Mouse (Mus musculus): Measurements from ENCODE around the gene Kif1c. TPM values are rescaled to one million over a fixed set of nuclear protein-coding genes. Genes with fewer than 3 reads are reported as not detected.

Kif1c gene
- polyA plus RNA-seq, 1 experiment from 2014 or later, result 4.6 TPM

GRCm38 (mm10) chr11:70681897-70682581 is 18.3 kb upstream of the Kif1c start:
- H3K9me3 ChIP-seq, result no peaks in the 10 kb centered on the region
- H3K4me3 ChIP-seq (replicated peaks), result no peak overlapping the region
- peaks cover 6% of the 10 kb centered on the region for H3K4me1 ChIP-seq
- ATAC-seq (ENCODE audit: insufficient read depth, low FRiP score, low read depth), result no peak
- no peaks in the 10 kb centered on the region for H3K27me3 ChIP-seq (replicated peaks)
- no peak overlapping the region for H3K4me2 ChIP-seq
- no peak overlapping the region for H3K9ac ChIP-seq
- H3K36me3 ChIP-seq, result peaks cover 36% of the 10 kb centered on the region
- no peak overlapping the region for H3K27ac ChIP-seq
- 35% methylated on average over 11 of the region's 11 CpGs for WGBS

GRCm38 (mm10) chr11:70683640-70684039 is 16.7 kb upstream of the Kif1c start:
- 87% methylated on average over 5 of the region's 5 CpGs for WGBS
- no peak overlapping the region for H3K9ac ChIP-seq

GRCm38 (mm10) chr11:70686901-70687566 is 13.3 kb upstream of the Kif1c start:
- Histone ChIP-seq H3K9ac (peak overlapping the region; percentile 76), H3K9me3 (no peaks in the 10 kb centered on the region), H3K27me3 (replicated peaks) (no peaks in the 10 kb centered on the region), H3K4me1 (peaks cover 19% of the 10 kb centered on the region), H3K36me3 (peaks cover 19% of the 10 kb centered on the region), H3K4me2 (peak overlapping the region; percentile 77), H3K4me3 (replicated peaks) (peak overlapping the region; percentile 97), H3K27ac (peak overlapping the region; percentile 95)
- peak; percentile 47; the same call in 1 of the 2 replicates for ATAC-seq (ENCODE audit: insufficient read depth, low FRiP score, low read depth)
- 2% methylated on average over 16 of the region's 16 CpGs for WGBS

More at GRCm38 (mm10) chr11:70683640-70684039, 16.7 kb upstream of the Kif1c start:
- H3K4me3 ChIP-seq (replicated peaks), result no peak overlapping the region
- H3K9me3 ChIP-seq, result no peaks in the 10 kb centered on the region
- ATAC-seq (ENCODE audit: insufficient read depth, low FRiP score, low read depth), result no peak
- peaks cover 36% of the 10 kb centered on the region for H3K36me3 ChIP-seq
- H3K4me2 ChIP-seq, result no peak overlapping the region
- H3K4me1 ChIP-seq, result peaks cover 11% of the 10 kb centered on the region
- no peak overlapping the region for H3K27ac ChIP-seq
- H3K27me3 ChIP-seq (replicated peaks), result no peaks in the 10 kb centered on the region

- WGBS, result under 1% methylated on average over 55 of the region's 55 CpGs
- Histone ChIP-seq H3K27ac (peak within 1 kb of the TSS; percentile 95), H3K36me3 (peaks cover 19% of the 10 kb centered on the region), H3K9ac (peak within 1 kb of the TSS; percentile 76), H3K4me2 (peak within 1 kb of the TSS; percentile 77), H3K4me1 (peaks cover 14% of the 10 kb centered on the region), H3K9me3 (no peaks in the 10 kb centered on the region), H3K4me3 (replicated peaks) (peak within 1 kb of the TSS; percentile 97), H3K27me3 (replicated peaks) (no peaks in the 10 kb centered on the region)
- ATAC-seq (ENCODE audit: insufficient read depth, low FRiP score, low read depth), result peak; percentile 81
These were observed 12.6 kb upstream of the Kif1c start, which contains the start of gene Camta2 for GRCm38 (mm10) chr11:70687601-70688199. TSS of gene Camta2 (minus strand) at chr11:70688105.

GRCm38 (mm10) chr11:70688372-70688771 is 12.0 kb upstream of the Kif1c start:
- peaks cover 14% of the 10 kb centered on the region for H3K4me1 ChIP-seq
- H3K4me2 ChIP-seq, result peak overlapping the region; percentile 77
- H3K27me3 ChIP-seq (replicated peaks), result no peaks in the 10 kb centered on the region
- peak overlapping the region; percentile 95 for H3K27ac ChIP-seq
- H3K9ac ChIP-seq, result peak overlapping the region; percentile 76
- no peaks in the 10 kb centered on the region for H3K9me3 ChIP-seq
- 17% methylated on average over 8 of the region's 8 CpGs for WGBS
- peaks cover 16% of the 10 kb centered on the region for H3K36me3 ChIP-seq
- H3K4me3 ChIP-seq (replicated peaks), result peak overlapping the region; percentile 97
- no peak for ATAC-seq (ENCODE audit: insufficient read depth, low FRiP score, low read depth)

- H3K4me2 ChIP-seq, result no peak overlapping the region
- no peak for ATAC-seq (ENCODE audit: insufficient read depth, low FRiP score, low read depth)
- no peak overlapping the region for H3K9ac ChIP-seq
- H3K4me3 ChIP-seq (replicated peaks), result no peak overlapping the region
- 36% methylated on average over 4 of the region's 4 CpGs for WGBS
- no peaks in the 10 kb centered on the region for H3K27me3 ChIP-seq (replicated peaks)
- peaks cover 14% of the 10 kb centered on the region for H3K4me1 ChIP-seq
- H3K27ac ChIP-seq, result no peak overlapping the region
- H3K36me3 ChIP-seq, result 0 out of 2 replicates have a peak, but pooled peaks cover 8% of the 10 kb centered on the region
- no peaks in the 10 kb centered on the region for H3K9me3 ChIP-seq
These were observed 10.8 kb upstream of the Kif1c start for GRCm38 (mm10) chr11:70689578-70689977.

GRCm38 (mm10) chr11:70693504-70693903 is 6.8 kb upstream of the Kif1c start:
- no peak overlapping the region for H3K27ac ChIP-seq
- no peak for ATAC-seq (ENCODE audit: insufficient read depth, low FRiP score, low read depth)
- peaks cover 10% of the 10 kb centered on the region for H3K4me1 ChIP-seq
- no peak overlapping the region for H3K9ac ChIP-seq
- H3K27me3 ChIP-seq (replicated peaks), result no peaks in the 10 kb centered on the region
- H3K4me3 ChIP-seq (replicated peaks), result no peak overlapping the region
- no peak overlapping the region for H3K4me2 ChIP-seq
- no peaks in the 10 kb centered on the region for H3K9me3 ChIP-seq
- no peaks in the 10 kb centered on the region for H3K36me3 ChIP-seq
- WGBS, result 64% methylated on average over 3 of the region's 3 CpGs

GRCm38 (mm10) chr11:70697376-70697775 is 3.0 kb upstream of the Kif1c start:
- WGBS, result 65% methylated on average over 3 of the region's 3 CpGs
- Histone ChIP-seq H3K9me3 (no peaks in the 10 kb centered on the region), H3K36me3 (no peaks in the 10 kb centered on the region), H3K4me2 (no peak overlapping the region), H3K27ac (no peak overlapping the region), H3K27me3 (replicated peaks) (no peaks in the 10 kb centered on the region), H3K4me1 (peaks cover 14% of the 10 kb centered on the region), H3K4me3 (replicated peaks) (no peak overlapping the region), H3K9ac (no peak overlapping the region)
- no peak for ATAC-seq (ENCODE audit: insufficient read depth, low FRiP score, low read depth)

GRCm38 (mm10) chr11:70699051-70699450 is 1.3 kb upstream of the Kif1c start:
- 74% methylated on average over 2 of the region's 2 CpGs for WGBS
- ATAC-seq (ENCODE audit: insufficient read depth, low FRiP score, low read depth), result no peak
- Histone ChIP-seq H3K4me3 (replicated peaks) (no peak overlapping the region), H3K4me2 (no peak overlapping the region), H3K4me1 (peaks cover 19% of the 10 kb centered on the region), H3K27ac (no peak overlapping the region), H3K27me3 (replicated peaks) (no peaks in the 10 kb centered on the region), H3K9me3 (no peaks in the 10 kb centered on the region), H3K9ac (no peak overlapping the region), H3K36me3 (0 out of 2 replicates have a peak, but pooled peaks cover 4% of the 10 kb centered on the region)

- peak overlapping the region; percentile 85 for H3K4me3 ChIP-seq (replicated peaks)
- H3K27ac ChIP-seq, result peak overlapping the region; percentile 94
- H3K36me3 ChIP-seq, result peaks cover 19% of the 10 kb centered on the region
- peak; percentile 23 for ATAC-seq (ENCODE audit: insufficient read depth, low FRiP score, low read depth)
- H3K4me2 ChIP-seq, result peak overlapping the region; percentile 80
- peak overlapping the region; percentile 88 for H3K9ac ChIP-seq
- WGBS, result under 1% methylated on average over 34 of the region's 34 CpGs
- H3K9me3 ChIP-seq, result no peaks in the 10 kb centered on the region
- no peaks in the 10 kb centered on the region for H3K27me3 ChIP-seq (replicated peaks)
- peaks cover 19% of the 10 kb centered on the region for H3K4me1 ChIP-seq
These were observed 265 bp downstream of the Kif1c start for GRCm38 (mm10) chr11:70700613-70701012.

- 16% methylated on average over 10 of the region's 10 CpGs for whole genome bisulfite sequencing
- Histone ChIP-seq H3K4me2 (peak overlapping the region; percentile 80), H3K4me1 (peaks cover 19% of the 10 kb centered on the region), H3K4me3 (replicated peaks) (peak overlapping the region; percentile 85), H3K27me3 (replicated peaks) (no peaks in the 10 kb centered on the region), H3K36me3 (peaks cover 27% of the 10 kb centered on the region), H3K9ac (peak overlapping the region; percentile 88), H3K27ac (peak overlapping the region; percentile 94), H3K9me3 (no peaks in the 10 kb centered on the region)
- no peak for ATAC-seq (ENCODE audit: insufficient read depth, low FRiP score, low read depth)
These were observed 1.0 kb downstream of the Kif1c start for GRCm38 (mm10) chr11:70701221-70701955.
